ENCODE assay signal across 9 mouse cellular contexts in the genomic region with DNA sequence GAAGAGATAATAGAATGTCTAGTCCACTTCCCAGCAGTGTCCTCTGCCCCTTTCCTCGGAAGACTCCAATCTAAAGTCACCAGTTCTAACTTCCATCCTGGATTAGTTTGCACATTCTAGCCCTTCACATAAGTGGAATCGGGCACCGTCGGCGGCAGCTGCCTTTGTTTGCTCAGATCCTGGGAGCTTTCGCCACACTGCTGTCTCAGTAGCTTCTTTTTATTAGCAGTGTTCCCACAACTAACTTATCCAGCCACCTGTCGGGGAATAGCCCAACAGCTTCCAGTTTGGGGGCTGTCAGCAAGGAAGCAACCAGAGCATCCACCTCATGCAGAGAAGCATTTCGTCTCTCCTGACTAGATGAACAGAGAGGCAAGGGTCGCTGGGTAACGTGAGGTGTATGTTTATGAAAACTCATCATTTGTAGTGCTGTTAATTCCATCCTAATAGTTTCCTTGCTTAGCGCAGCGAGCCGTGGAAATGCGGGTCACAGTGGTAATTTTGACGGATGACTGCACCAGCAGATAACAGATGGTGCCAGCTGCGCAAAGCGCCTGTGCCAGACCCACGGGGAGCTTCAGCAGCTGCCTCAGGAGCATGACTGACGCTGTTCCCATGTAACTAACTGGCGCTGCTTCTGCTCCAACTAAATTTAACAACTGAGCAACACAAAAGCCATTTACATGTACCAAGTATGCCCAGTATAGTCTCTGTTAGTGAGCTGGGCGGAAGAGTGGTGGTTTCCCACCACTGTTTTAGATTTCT. TPM values are rescaled to one million over a fixed set of nuclear protein-coding genes. Genes with fewer than 3 reads are reported as not detected.
DNase-seq lines count a peak whose midpoint lies in the region; ATAC-seq and TF ChIP-seq lines count a peak whose summit lies in the region.
"Had no signal": no experiment of that assay in that cellular context is flagged by ENCODE, and none has a peak within 500 bp of the region (broad histone marks: within the 10 kb centered on the region; RNA-seq: fewer than 3 reads in every experiment).

No protein-coding gene starts in this region.

- TF ChIP-seq CTCF in left cerebral cortex, adult 2 months (IDR thresholded peaks at IDR 0.05): no peak

- WGBS in intestine, embryonic 16.5 days: 55% methylated on average over 21 of the region's 21 CpGs

- no peaks in the 10 kb centered on the region for H3K9me3 ChIP-seq in intestine, embryonic 16.5 days (ENCODE audit: control insufficient read depth, low read length)
- H3K9me3 ChIP-seq: stomach, embryonic 15.5 days had no signal

- peaks cover 16% of the 10 kb centered on the region for H3K4me1 ChIP-seq in intestine, embryonic 16.5 days (ENCODE audit: control insufficient read depth, insufficient read depth, low read length)
- H3K4me1 ChIP-seq: stomach, embryonic 15.5 days had no signal

- H3K4me2 ChIP-seq in intestine, embryonic 16.5 days (ENCODE audit: low read depth, low read length): no peak overlapping the region
- H3K4me2 ChIP-seq: stomach, embryonic 15.5 days had no signal

- ATAC-seq in intestine, embryonic 16.5 days: 0 out of 2 replicates have a peak, but pooled peaks have one; percentile 27
- no peak for ATAC-seq in inflammation-experienced regulatory T-cells, adult 6 months

- no peak overlapping the region for H3K9ac ChIP-seq in intestine, embryonic 16.5 days (ENCODE audit: low read depth, low read length)
- H3K9ac ChIP-seq: stomach, embryonic 15.5 days had no signal

- peaks cover under 1% of the 10 kb centered on the region; the same call in 1 of the 2 replicates for H3K36me3 ChIP-seq in intestine, embryonic 16.5 days (ENCODE audit: control insufficient read depth, insufficient read depth, low read length)

- no peak overlapping the region for H3K4me3 ChIP-seq in intestine, embryonic 16.5 days (ENCODE audit: low read length)
- no peak overlapping the region for H3K4me3 ChIP-seq in left cerebral cortex, adult 2 months
- H3K4me3 ChIP-seq: stomach, embryonic 15.5 days had no signal

- peak; percentile 22 to 26 for DNase-seq in cerebellum, postnatal 25 days
- no peak for DNase-seq in cerebellum, adult 9-10 months
- DNase-seq in frontal cortex, postnatal 10 days (ENCODE audit: low spot score in 2 of 2): peak; percentile 27 to 49
- peak; percentile 53 to 55 for DNase-seq in left cerebral cortex, adult 2 months (ENCODE audit: extremely low spot score in 1 of 2, low spot score in 2 of 2)
- peak; percentile 83 for DNase-seq in retina, embryonic 14.5 days (ENCODE audit: low spot score)
- DNase-seq in adrenal gland, postnatal 36 days: no peak

- intact Hi-C loops in left cerebral cortex, adult 2 months (cut with DNase I): loop anchor here (5.0 kb wide), 2 partner anchors 78 to 163 kb away; no protein-coding TSS in a partner anchor

- no peaks in the 10 kb centered on the region for H3K27me3 ChIP-seq in intestine, embryonic 16.5 days (replicated peaks; ENCODE audit: control insufficient read depth, insufficient read depth, low read length)
- H3K27me3 ChIP-seq: stomach, embryonic 15.5 days had no signal

- H3K27ac ChIP-seq in intestine, embryonic 16.5 days (ENCODE audit: low read length): peak overlapping the region; percentile 5; the same call in 1 of the 2 replicates
- H3K27ac ChIP-seq in left cerebral cortex, adult 2 months: peak overlapping the region; percentile 50
- H3K27ac ChIP-seq: stomach, embryonic 15.5 days had no signal

RNA-seq across cellular contexts. Expression of a gene that starts 25.7 kb away (rescaled TPM):
- 9.1 and 11.6 TPM in 2 replicates for polyA plus RNA-seq in intestine, embryonic 16.5 days (2015; fragmentation: Nextera tagmentation; extraction: Ambion mirVana)
- total RNA-seq in left cerebral cortex, adult 2 months (2021): 1 to 10 TPM; 3.6 to 3.9 TPM
- polyA plus RNA-seq in inflammation-experienced regulatory T-cells, adult 6 months (2017; shearing (Covaris generic)): 1 to 10 TPM; 1.8 to 2.0 (median 2.0) TPM
- total RNA-seq in adrenal gland, postnatal 36 days (2021): 10 to 100 TPM; 12.4 to 13.8 TPM

RNA-seq across cellular contexts. Expression of a gene that starts 41.7 kb away (rescaled TPM):
- polyA plus RNA-seq in intestine, embryonic 16.5 days (2015; fragmentation: Nextera tagmentation; extraction: Ambion mirVana): 2.0 and 2.2 TPM in 2 replicates
- total RNA-seq in left cerebral cortex, adult 2 months (2021): 1 to 10 TPM; 6.8 to 7.8 TPM
- polyA plus RNA-seq in inflammation-experienced regulatory T-cells, adult 6 months (2017; shearing (Covaris generic)): 1 to 10 TPM; 4.4 to 7.2 (median 5.8) TPM
- 1 to 10 TPM; 3.0 to 3.1 TPM for total RNA-seq in adrenal gland, postnatal 36 days (2021)

RNA-seq across cellular contexts. Expression of a gene that starts 55.6 kb away (rescaled TPM):
- 5.4 and 6.4 TPM in 2 replicates for polyA plus RNA-seq in intestine, embryonic 16.5 days (2015; fragmentation: Nextera tagmentation; extraction: Ambion mirVana)
- total RNA-seq in left cerebral cortex, adult 2 months (2021): 10 to 100 TPM; 17.4 to 19.0 TPM
- polyA plus RNA-seq in inflammation-experienced regulatory T-cells, adult 6 months (2017; shearing (Covaris generic)): 1 to 10 TPM; 3.8 to 4.7 (median 4.6) TPM
- 1 to 10 TPM; 8.2 to 9.2 TPM for total RNA-seq in adrenal gland, postnatal 36 days (2021)

Comparison
In these comparisons a context has a peak if more than half of its experiments do, and no peak if none do; other contexts are left out.
1. DNase-seq: peak in cerebellum, postnatal 25 days (2 of 2), frontal cortex, postnatal 10 days (2 of 2), left cerebral cortex, adult 2 months (2 of 2) and retina, embryonic 14.5 days (single experiment); none in cerebellum, adult 9-10 months (single experiment) and adrenal gland, postnatal 36 days (0 of 2).